Mouse (Mus musculus) right cerebral cortex, postnatal 36 days (tissue): ENCODE measurements around the gene Gnai2.

Experiments used
- DNase-seq, 2 experiments: peaks; one replicate each; pipeline ENCODE4 v3.0.0; 2022; ENCODE audit warnings: low spot score in 2 of 2, mixed read lengths in 1 of 2

Gnai2 gene

GRCm38 (mm10) chr9:107630576-107630975 lies 4.6 kb downstream of the Gnai2 start:
- peak in 1 of 2 experiments; percentile 56 for DNase-seq

- DNase-seq = no peak
These were observed 5.2 kb downstream of the Gnai2 start for GRCm38 (mm10) chr9:107629901-107630425.

GRCm38 (mm10) chr9:107629411-107629730 lies 5.8 kb downstream of the Gnai2 start:
- no peak for DNase-seq

- DNase-seq = no peak
These were observed 6.3 kb downstream of the Gnai2 start for GRCm38 (mm10) chr9:107628721-107629410.

- DNase-seq = no peak
These were observed 7.5 kb downstream of the Gnai2 start for GRCm38 (mm10) chr9:107627387-107628255.

GRCm38 (mm10) chr9:107626844-107627277 lies 8.3 kb downstream of the Gnai2 start:
- peak in 1 of 2 experiments; percentile 56 for DNase-seq

GRCm38 (mm10) chr9:107626158-107626843 lies 8.9 kb downstream of the Gnai2 start:
- DNase-seq = no peak

GRCm38 (mm10) chr9:107625351-107626128 lies 9.6 kb downstream of the Gnai2 start:
- DNase-seq = no peak

GRCm38 (mm10) chr9:107624951-107625350 lies 10.2 kb downstream of the Gnai2 start:
- no peak for DNase-seq

- DNase-seq = no peak
These were observed 10.6 kb downstream of the Gnai2 start for GRCm38 (mm10) chr9:107624539-107624938.

- DNase-seq = no peak
These were observed 14.2 kb downstream of the Gnai2 start for GRCm38 (mm10) chr9:107620954-107621353.

GRCm38 (mm10) chr9:107619546-107619879 lies 15.7 kb downstream of the Gnai2 start:
- DNase-seq = no peak

- no peak for DNase-seq
These were observed 16.2 kb downstream of the Gnai2 start for GRCm38 (mm10) chr9:107618778-107619545.

GRCm38 (mm10) chr9:107618098-107618497 lies 17.1 kb downstream of the Gnai2 start:
- no peak for DNase-seq

- no peak for DNase-seq
These were observed 17.7 kb downstream of the Gnai2 start for GRCm38 (mm10) chr9:107617461-107617860.

- no peak for DNase-seq
These were observed 20.1 kb downstream of the Gnai2 start for GRCm38 (mm10) chr9:107615035-107615434.

- no peak for DNase-seq
These were observed 22.1 kb downstream of the Gnai2 start for GRCm38 (mm10) chr9:107612945-107613569.

GRCm38 (mm10) chr9:107612191-107612944 lies 22.8 kb downstream of the Gnai2 start:
- peak; percentile 96 to 97 for DNase-seq

GRCm38 (mm10) chr9:107611456-107612190 lies 23.5 kb downstream of the Gnai2 start:
- no peak for DNase-seq
